Mouse (Mus musculus): ENCODE measurements at regions not wholly inside any gene's neighbourhood (a gene's known extent, or its start where the extent isn't known, plus 50 kb on each side); places are given as distances from the start of the nearest gene placed in this dataset.

DNA sequence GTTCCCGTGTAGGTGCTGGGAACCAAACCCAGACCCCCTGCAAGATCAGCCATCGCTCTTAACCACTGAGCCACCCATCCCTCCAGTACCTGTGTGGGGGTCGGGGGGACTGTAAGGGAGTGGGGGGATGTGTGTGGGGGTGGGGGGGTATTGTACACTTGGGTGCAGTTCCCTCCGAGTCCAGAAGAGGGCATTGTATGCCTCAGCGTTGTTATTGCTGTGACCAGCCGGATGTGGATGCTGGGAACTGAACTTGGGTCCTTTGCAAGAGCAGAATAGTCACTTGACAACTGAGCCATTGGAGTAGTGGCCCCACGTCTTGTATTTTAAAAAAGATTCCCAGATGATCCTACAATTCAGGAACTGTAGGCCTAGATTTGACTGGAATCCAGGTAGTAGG is 64.2 kb upstream of the Sec14l1 start:
- TF ChIP-seq CTCF (IDR thresholded peaks at IDR 0.05; ENCODE audit: low read depth, low read length) = peak; percentile 55
- no peak for TF ChIP-seq POLR2A (IDR thresholded peaks at IDR 0.05; ENCODE audit: insufficient read depth, low read length)
- TF ChIP-seq EP300 (IDR thresholded peaks at IDR 0.05; ENCODE audit: insufficient read depth, low read depth, low read length) = no peak
